Mouse (Mus musculus): ENCODE measurements around the gene Capn8.
A peak's percentile ranks its signal among the peaks of the same experiment; 100 is the strongest.
"Not testable (repeated sequence)": the region's sequence is repeated elsewhere in the genome, so short reads cannot be mapped to it uniquely, and the experiment has no call there.

Gene Capn8

GRCm38 (mm10) chr1:182615465-182615864 lies 50.7 kb downstream of the Capn8 start:
- no peak for DNase-seq (ENCODE audit: low spot score in 2 of 2)

GRCm38 (mm10) chr1:182618200-182618947 lies 53.6 kb downstream of the Capn8 start:
- no peak for DNase-seq (ENCODE audit: low spot score in 2 of 2)

GRCm38 (mm10) chr1:182620470-182620869 lies 55.7 kb downstream of the Capn8 start:
- DNase-seq (ENCODE audit: low spot score in 2 of 2): no peak

- DNase-seq (ENCODE audit: low spot score in 2 of 2): no peak
These were observed 56.4 kb downstream of the Capn8 start for GRCm38 (mm10) chr1:182621256-182621655.

GRCm38 (mm10) chr1:182626197-182626596 lies 61.4 kb downstream of the Capn8 start:
- DNase-seq (ENCODE audit: low spot score in 2 of 2): no peak

- no peak for DNase-seq (ENCODE audit: low spot score in 2 of 2)
These were observed 64.4 kb downstream of the Capn8 start for GRCm38 (mm10) chr1:182629228-182629627.

- peak in 1 of 2 experiments; percentile 56 for DNase-seq (ENCODE audit: low spot score in 2 of 2)
These were observed 69.0 kb downstream of the Capn8 start for GRCm38 (mm10) chr1:182633712-182634294.

- DNase-seq (ENCODE audit: low spot score in 2 of 2): no peak
These were observed 74.2 kb downstream of the Capn8 start for GRCm38 (mm10) chr1:182639016-182639415.

- DNase-seq (ENCODE audit: low spot score in 2 of 2): no peak
These were observed 74.6 kb downstream of the Capn8 start for GRCm38 (mm10) chr1:182639456-182639855.

- peak in 1 of 2 experiments; percentile 29 for DNase-seq (ENCODE audit: low spot score in 2 of 2)
These were observed 75.3 kb downstream of the Capn8 start for GRCm38 (mm10) chr1:182640094-182640493.

GRCm38 (mm10) chr1:182642779-182643178 lies 78.0 kb downstream of the Capn8 start:
- DNase-seq (ENCODE audit: low spot score in 2 of 2): no peak

GRCm38 (mm10) chr1:182644418-182644817 lies 79.6 kb downstream of the Capn8 start:
- not testable (repeated sequence) for DNase-seq (ENCODE audit: low spot score in 2 of 2)

- DNase-seq (ENCODE audit: low spot score in 2 of 2): no peak
These were observed 80.4 kb downstream of the Capn8 start for GRCm38 (mm10) chr1:182645211-182645668.

GRCm38 (mm10) chr1:182646796-182647195 lies 82.0 kb downstream of the Capn8 start:
- no peak for DNase-seq (ENCODE audit: low spot score in 2 of 2)

- DNase-seq (ENCODE audit: low spot score in 2 of 2): peak; percentile 55 to 81
These were observed 93.0 kb downstream of the Capn8 start for GRCm38 (mm10) chr1:182657760-182658159.

GRCm38 (mm10) chr1:182660365-182660764 lies 95.6 kb downstream of the Capn8 start:
- DNase-seq (ENCODE audit: low spot score in 2 of 2): no peak

GRCm38 (mm10) chr1:182663671-182664070 lies 98.9 kb downstream of the Capn8 start:
- DNase-seq (ENCODE audit: low spot score in 2 of 2): no peak

- DNase-seq (ENCODE audit: low spot score in 2 of 2): no peak
These were observed 100.0 kb downstream of the Capn8 start for GRCm38 (mm10) chr1:182664841-182665240.

- DNase-seq (ENCODE audit: low spot score in 2 of 2): no peak
These were observed 102.5 kb downstream of the Capn8 start for GRCm38 (mm10) chr1:182667281-182667680.

GRCm38 (mm10) chr1:182669741-182670140 lies 104.9 kb downstream of the Capn8 start:
- DNase-seq (ENCODE audit: low spot score in 2 of 2): no peak

GRCm38 (mm10) chr1:182670563-182671342 lies 105.9 kb downstream of the Capn8 start:
- DNase-seq (ENCODE audit: low spot score in 2 of 2): no peak

GRCm38 (mm10) chr1:182671343-182671624 lies 106.5 kb downstream of the Capn8 start:
- no peak for DNase-seq (ENCODE audit: low spot score in 2 of 2)

GRCm38 (mm10) chr1:182675346-182675745 lies 110.5 kb downstream of the Capn8 start:
- DNase-seq (ENCODE audit: low spot score in 2 of 2): no peak

All from spleen, postnatal 10 days (tissue).